Mouse (Mus musculus) brain, embryonic 14.5 days (tissue): ENCODE measurements around the gene Gm17660.

ENCODE experiments used
- CTCF ChIP-seq: fragments of 200-500 bp; IDR thresholded peaks from 2 replicates; pipeline ENCODE4 v1.5.1; 2012; ENCODE audit warnings: inconsistent platforms, mild to moderate bottlenecking, moderate library complexity, borderline replicate concordance; ENCODE audit not compliant: insufficient read depth, insufficient read length; ENCODE audit errors: extremely low read depth
- POLR2A ChIP-seq: fragments of 200-500 bp; IDR thresholded peaks from 2 replicates; pipeline ENCODE4 v1.6.1; 2012; ENCODE audit warnings: mild to moderate bottlenecking, inconsistent platforms, borderline replicate concordance; ENCODE audit not compliant: poor library complexity, insufficient read depth, insufficient read length, severe bottlenecking; ENCODE audit errors: extremely low read depth

- TF ChIP-seq POLR2A (no peak), CTCF (no peak)
Measured at GRCm38 (mm10) chr5:104089751-104090150, 12.3 kb upstream of the Gm17660 start.
